Mouse (Mus musculus) cortical plate, adult 2 months (tissue): ENCODE data around the gene Best2.

Experiments used
- CTCF ChIP-seq: fragments of 200-500 bp; IDR thresholded peaks from 2 replicates; pipeline ENCODE4 v1.5.1; 2011; ENCODE audit warnings: mild to moderate bottlenecking, control low read depth, low read length; ENCODE audit not compliant: insufficient read depth; ENCODE audit errors: extremely low read depth
- POLR2A ChIP-seq: fragments of 200-500 bp; IDR thresholded peaks from 2 replicates; pipeline ENCODE4 v1.6.1; 2011; ENCODE audit warnings: mild to moderate bottlenecking, low read length, control low read depth; ENCODE audit not compliant: insufficient read depth; ENCODE audit errors: extremely low read depth

- TF ChIP-seq POLR2A (no peak), CTCF (no peak)
These were observed 41.3 kb downstream of the Best2 start for GRCm38 (mm10) chr8:84973079-84973478.
